Mouse (Mus musculus) liver, embryonic 14.5 days (tissue): Measurements from ENCODE around the gene Cmklr1.

Source experiments
- CTCF ChIP-seq: IDR thresholded peaks from 2 replicates; pipeline ENCODE4 v1.5.1; 2016; ENCODE audit warnings: antibody characterized with exemption, low read depth, control low read depth
- EP300 ChIP-seq: IDR thresholded peaks from 2 replicates; pipeline ENCODE4 v1.6.1; 2016; ENCODE audit warnings: antibody characterized with exemption, low read depth

- TF ChIP-seq EP300 (no peak), CTCF (no peak)
These were observed 42.2 kb downstream of the Cmklr1 start for GRCm38 (mm10) chr5:113607941-113608431.
